Comparison of ENCODE assay signal across 19 mouse cellular contexts in genomic region chr3:148744651-148745050, GRCm38 (mm10).
"Had no signal": no experiment of that assay in that cellular context is flagged by ENCODE, and none has a peak within 500 bp of the region (broad histone marks: within the 10 kb centered on the region; RNA-seq: fewer than 3 reads in every experiment).

No protein-coding gene starts in this region.

- H3K4me2 ChIP-seq: liver, embryonic 12.5 days; midbrain, embryonic 12.5 days; neural tube, embryonic 12.5 days had no signal

- H3K27ac ChIP-seq: liver, embryonic 12.5 days; liver, embryonic 14.5 days; midbrain, embryonic 10.5 days; midbrain, embryonic 12.5 days; neural tube, embryonic 12.5 days had no signal

- H3K4me3 ChIP-seq: liver, embryonic 12.5 days; midbrain, embryonic 10.5 days; midbrain, embryonic 12.5 days; myocyte; neural tube, embryonic 12.5 days had no signal

- H3K4me1 ChIP-seq: liver, embryonic 12.5 days; midbrain, embryonic 12.5 days; neural tube, embryonic 12.5 days had no signal

- DNase-seq: lung, adult 18-20 months; lung, postnatal 4 days; midbrain, embryonic 14.5 days; retina, postnatal 1 day; right cerebral cortex, adult 18-20 months; right cerebral cortex, postnatal 25 days; right cerebral cortex, postnatal 4 days; spleen, adult 18-20 months; thymus, adult 18-20 months; thymus, postnatal 14 days; thymus, postnatal 36 days had no signal

- H3K36me3 ChIP-seq: liver, embryonic 12.5 days; midbrain, embryonic 10.5 days; midbrain, embryonic 12.5 days; neural tube, embryonic 12.5 days had no signal

- H3K9ac ChIP-seq: liver, embryonic 12.5 days; liver, embryonic 14.5 days; midbrain, embryonic 12.5 days; neural tube, embryonic 12.5 days had no signal

- H3K27me3 ChIP-seq: liver, embryonic 12.5 days; midbrain, embryonic 12.5 days; neural tube, embryonic 12.5 days had no signal

- ATAC-seq: liver, embryonic 12.5 days; lung, postnatal 0 days; midbrain, embryonic 16.5 days had no signal

- H3K9me3 ChIP-seq: liver, embryonic 12.5 days; midbrain, embryonic 10.5 days; midbrain, embryonic 12.5 days; neural tube, embryonic 12.5 days had no signal
